Mouse (Mus musculus) midbrain, embryonic 10.5 days (tissue): ENCODE measurements around the gene Gm13278. TPM values are rescaled to one million over a fixed set of nuclear protein-coding genes. Genes with fewer than 3 reads are reported as not detected.
"Not testable (repeated sequence)": the region's sequence is repeated elsewhere in the genome, so short reads cannot be mapped to it uniquely, and the experiment has no call there.

Experiments
- DNase-seq: peaks from one replicate; pipeline ENCODE4 v3.0.0-alpha.2; 2017; ENCODE audit warnings: low spot score
- H3K27ac ChIP-seq: fragments of 300-500 bp; sonication (generic); replicated peaks from 2 replicates; pipeline ENCODE4 v1.5.1; 2016; ENCODE audit warnings: mild to moderate bottlenecking
- H3K27me3 ChIP-seq: fragments of 300-500 bp; sonication (generic); 2 replicates; pipeline ENCODE4 v1.6.1; 2016; ENCODE audit warnings: low read depth, mild to moderate bottlenecking; ENCODE audit not compliant: poor library complexity, severe bottlenecking
- H3K36me3 ChIP-seq: fragments of 300-500 bp; sonication (generic); 2 replicates; pipeline ENCODE4 v1.6.1; 2016; ENCODE audit warnings: mild to moderate bottlenecking, moderate library complexity
- H3K4me1 ChIP-seq: fragments of 300-500 bp; sonication (generic); 2 replicates; pipeline ENCODE4 v1.6.1; 2016
- H3K4me3 ChIP-seq: fragments of 300-500 bp; sonication (generic); 2 replicates; pipeline ENCODE4 v1.5.1; 2016; ENCODE audit warnings: mild to moderate bottlenecking, moderate library complexity
- H3K9me3 ChIP-seq: fragments of 300-500 bp; sonication (generic); replicated peaks from 2 replicates; pipeline ENCODE4 v1.6.1; 2016; ENCODE audit warnings: mild to moderate bottlenecking
- WGBS: fragments of 180-500 bp; shearing (Covaris S2); methylation state at CpG from one replicate; pipeline ENCODE4 v1.1.7; 2016; 5-methylcytosine and 5-hydroxymethylcytosine counted together
- polyA plus RNA-seq: library from polyadenylated mRNA; unstranded; fragments of >200 nt; fragmentation: Nextera tagmentation; extraction: Ambion mirVana; gene quantifications from 2 replicates; pipeline ENCODE4 v1.2.1, GENCODE M21; 2016

Gm13278 gene
- polyA plus RNA-seq, 1 experiment from 2014 or later = not detected

GRCm38 (mm10) chr4:88805231-88805630 lies 13.9 kb downstream of the Gm13278 start, which contains the start of gene Gm13288:
Gene Gm13288, plus strand, starts transcription at chr4:88805531.
- H3K4me1 ChIP-seq, H3K4me3 ChIP-seq, H3K9me3 ChIP-seq, H3K27ac ChIP-seq, H3K36me3 ChIP-seq, DNase-seq: not testable (repeated sequence)
- peaks cover 16% of the 10 kb centered on the region for H3K27me3 ChIP-seq
- WGBS = no CpG with 5 or more reads among the region's 8 CpGs

GRCm38 (mm10) chr4:88805761-88806160 lies 14.4 kb downstream of the Gm13278 start:
- H3K36me3 ChIP-seq, H3K9me3 ChIP-seq, H3K4me1 ChIP-seq, DNase-seq, H3K27ac ChIP-seq, H3K4me3 ChIP-seq: not testable (repeated sequence)
- WGBS = 0% methylated on average over 8 of the region's 34 CpGs
- H3K27me3 ChIP-seq = peaks cover 16% of the 10 kb centered on the region

GRCm38 (mm10) chr4:88815928-88816327 lies 24.6 kb downstream of the Gm13278 start, which contains the start of gene Ifna7:
Gene Ifna7, plus strand, starts transcription at chr4:88816228.
- DNase-seq = no peak
- Histone ChIP-seq H3K27ac (no peak within 1 kb of the TSS), H3K9me3 (no peaks in the 10 kb centered on the region), H3K4me3 (no peak within 1 kb of the TSS), H3K27me3 (no peaks in the 10 kb centered on the region), H3K36me3 (no peaks in the 10 kb centered on the region), H3K4me1 (no peaks in the 10 kb centered on the region)
- WGBS = 64% methylated on average over 3 of the region's 3 CpGs

- Histone ChIP-seq H3K27ac (no peak within 1 kb of the TSS), H3K9me3 (no peaks in the 10 kb centered on the region), H3K4me1 (no peaks in the 10 kb centered on the region), H3K4me3 (no peak within 1 kb of the TSS), H3K36me3 (no peaks in the 10 kb centered on the region), H3K27me3 (no peaks in the 10 kb centered on the region)
- no peak for DNase-seq
- 86% methylated on average over 1 of the region's 1 CpGs for WGBS
These were observed 28.3 kb downstream of the Gm13278 start, which contains the start of gene Ifna11 for GRCm38 (mm10) chr4:88819659-88820058. Gene Ifna11, plus strand, starts transcription at chr4:88819959.

- no peaks in the 10 kb centered on the region for H3K36me3 ChIP-seq
- H3K4me3 ChIP-seq = no peak overlapping the region
- no peak overlapping the region for H3K27ac ChIP-seq
- H3K9me3 ChIP-seq = no peaks in the 10 kb centered on the region
- no peaks in the 10 kb centered on the region for H3K27me3 ChIP-seq
- no peak for DNase-seq
- no peaks in the 10 kb centered on the region for H3K4me1 ChIP-seq
- 29% methylated on average over 4 of the region's 4 CpGs for WGBS
These were observed 31.6 kb downstream of the Gm13278 start for GRCm38 (mm10) chr4:88822995-88823394.

GRCm38 (mm10) chr4:88827116-88827515 lies 35.8 kb downstream of the Gm13278 start, which contains the start of gene Ifna6:
Gene Ifna6, plus strand, starts transcription at chr4:88827416.
- H3K36me3 ChIP-seq, DNase-seq, H3K4me1 ChIP-seq, H3K27me3 ChIP-seq, H3K9me3 ChIP-seq, H3K4me3 ChIP-seq, H3K27ac ChIP-seq: not testable (repeated sequence)

- no peak for DNase-seq
- no peak overlapping the region for H3K4me3 ChIP-seq
- no peaks in the 10 kb centered on the region for H3K27me3 ChIP-seq
- H3K36me3 ChIP-seq = no peaks in the 10 kb centered on the region
- H3K4me1 ChIP-seq = no peaks in the 10 kb centered on the region
- H3K27ac ChIP-seq = no peak overlapping the region
- 31% methylated on average over 4 of the region's 4 CpGs for WGBS
- no peaks in the 10 kb centered on the region for H3K9me3 ChIP-seq
These were observed 39.2 kb downstream of the Gm13278 start for GRCm38 (mm10) chr4:88830523-88830922.

GRCm38 (mm10) chr4:88835225-88835624 lies 43.9 kb downstream of the Gm13278 start, which contains the start of gene Ifna5:
Gene Ifna5, plus strand, starts transcription at chr4:88835525.
- H3K27ac ChIP-seq, H3K4me1 ChIP-seq, H3K27me3 ChIP-seq, H3K4me3 ChIP-seq, H3K36me3 ChIP-seq, H3K9me3 ChIP-seq, DNase-seq: not testable (repeated sequence)
- 70% methylated on average over 1 of the region's 1 CpGs for WGBS

GRCm38 (mm10) chr4:88838828-88839227 lies 47.5 kb downstream of the Gm13278 start:
- H3K27ac ChIP-seq = no peak overlapping the region
- no peak for DNase-seq
- WGBS = 59% methylated on average over 3 of the region's 3 CpGs
- H3K9me3 ChIP-seq = no peaks in the 10 kb centered on the region
- no peaks in the 10 kb centered on the region for H3K36me3 ChIP-seq
- no peaks in the 10 kb centered on the region for H3K4me1 ChIP-seq
- no peak overlapping the region for H3K4me3 ChIP-seq
- H3K27me3 ChIP-seq = no peaks in the 10 kb centered on the region

- WGBS = 86% methylated on average over 3 of the region's 3 CpGs
- no peaks in the 10 kb centered on the region for H3K27me3 ChIP-seq
- no peaks in the 10 kb centered on the region for H3K4me1 ChIP-seq
- DNase-seq = no peak
- no peaks in the 10 kb centered on the region for H3K36me3 ChIP-seq
- H3K4me3 ChIP-seq = no peak overlapping the region
- no peak overlapping the region for H3K27ac ChIP-seq
- no peaks in the 10 kb centered on the region for H3K9me3 ChIP-seq
These were observed 48.7 kb downstream of the Gm13278 start for GRCm38 (mm10) chr4:88840058-88840457.

- Histone ChIP-seq H3K27ac (no peak within 1 kb of the TSS), H3K9me3 (no peaks in the 10 kb centered on the region), H3K4me1 (no peaks in the 10 kb centered on the region), H3K27me3 (no peaks in the 10 kb centered on the region), H3K4me3 (no peak within 1 kb of the TSS), H3K36me3 (no peaks in the 10 kb centered on the region)
- WGBS = 49% methylated on average over 2 of the region's 2 CpGs
- DNase-seq = no peak
These were observed 50.1 kb downstream of the Gm13278 start, which contains the start of gene Ifna4 for GRCm38 (mm10) chr4:88841438-88841911. Gene Ifna4, plus strand, starts transcription at chr4:88841861.
